Mouse (Mus musculus): ENCODE results near the gene Ulk4. TPM values are rescaled to one million over a fixed set of nuclear protein-coding genes. Genes with fewer than 3 reads are reported as not detected.
A peak's percentile ranks its signal among the peaks of the same experiment; 100 is the strongest.

Ulk4 gene
- total RNA-seq, 2 experiments from 2014 or later = 9.2 to 9.9 TPM

- intact Hi-C loops (cut with DNase I) = loop anchor here (5.0 kb wide), 1 partner anchor 78 kb away; no protein-coding TSS in a partner anchor
- no peak overlapping the region for H3K4me3 ChIP-seq
These were observed 112.4 kb downstream of the Ulk4 start for GRCm38 (mm10) chr9:121164607-121165006.

GRCm38 (mm10) chr9:121162789-121163188 is 114.2 kb downstream of the Ulk4 start:
- peak in 1 of 2 experiments; percentile 24 for DNase-seq (ENCODE audit: extremely low spot score in 1 of 2, low spot score in 2 of 2)
- Histone ChIP-seq H3K27ac (no peak overlapping the region), H3K4me3 (no peak overlapping the region)
- intact Hi-C loops (cut with DNase I) = loop anchor here (5.0 kb wide), 1 partner anchor 80 kb away; no protein-coding TSS in a partner anchor
- TF ChIP-seq CTCF (IDR thresholded peaks at IDR 0.05) = peak; percentile 75

More at GRCm38 (mm10) chr9:121164607-121165006, 112.4 kb downstream of the Ulk4 start:
- no peak for DNase-seq (ENCODE audit: extremely low spot score in 1 of 2, low spot score in 2 of 2)
- TF ChIP-seq CTCF (IDR thresholded peaks at IDR 0.05) = no peak
- no peak overlapping the region for H3K27ac ChIP-seq

- Histone ChIP-seq H3K4me3 (no peak overlapping the region), H3K27ac (no peak overlapping the region)
- intact Hi-C loops (cut with DNase I) = loop anchor here (5.0 kb wide), 1 partner anchor 80 kb away; no protein-coding TSS in a partner anchor
- TF ChIP-seq CTCF (IDR thresholded peaks at IDR 0.05) = no peak
- DNase-seq (ENCODE audit: extremely low spot score in 1 of 2, low spot score in 2 of 2) = no peak
These were observed 115.0 kb downstream of the Ulk4 start for GRCm38 (mm10) chr9:121161818-121162565.

- TF ChIP-seq CTCF (IDR thresholded peaks at IDR 0.05) = no peak
- intact Hi-C loops (cut with DNase I) = no loop called here
- Histone ChIP-seq H3K27ac (no peak overlapping the region), H3K4me3 (no peak overlapping the region)
- DNase-seq (ENCODE audit: extremely low spot score in 1 of 2, low spot score in 2 of 2) = no peak
These were observed 120.7 kb downstream of the Ulk4 start for GRCm38 (mm10) chr9:121156253-121156831.

GRCm38 (mm10) chr9:121153276-121153675 is 123.7 kb downstream of the Ulk4 start:
- H3K4me3 ChIP-seq = no peak overlapping the region
- no peak overlapping the region for H3K27ac ChIP-seq
- intact Hi-C loops (cut with DNase I) = no loop called here
- no peak for TF ChIP-seq CTCF (IDR thresholded peaks at IDR 0.05)
- no peak for DNase-seq (ENCODE audit: extremely low spot score in 1 of 2, low spot score in 2 of 2)

- intact Hi-C loops (cut with DNase I) = no loop called here
- Histone ChIP-seq H3K27ac (no peak overlapping the region), H3K4me3 (no peak overlapping the region)
- TF ChIP-seq CTCF (IDR thresholded peaks at IDR 0.05) = no peak
- DNase-seq (ENCODE audit: extremely low spot score in 1 of 2, low spot score in 2 of 2) = no peak
These were observed 128.4 kb downstream of the Ulk4 start for GRCm38 (mm10) chr9:121148602-121149001.

GRCm38 (mm10) chr9:121143208-121143607 is 133.8 kb downstream of the Ulk4 start:
- no peak overlapping the region for H3K4me3 ChIP-seq
- DNase-seq (ENCODE audit: extremely low spot score in 1 of 2, low spot score in 2 of 2) = no peak
- intact Hi-C loops (cut with DNase I) = no loop called here
- no peak overlapping the region for H3K27ac ChIP-seq
- TF ChIP-seq CTCF (IDR thresholded peaks at IDR 0.05) = no peak

GRCm38 (mm10) chr9:121132549-121132948 is 144.4 kb downstream of the Ulk4 start:
- intact Hi-C loops (cut with DNase I) = no loop called here
- TF ChIP-seq CTCF (IDR thresholded peaks at IDR 0.05) = no peak

GRCm38 (mm10) chr9:121129533-121129932 is 147.5 kb downstream of the Ulk4 start:
- intact Hi-C loops (cut with DNase I) = no loop called here
- H3K27ac ChIP-seq = no peak overlapping the region
- H3K4me3 ChIP-seq = no peak overlapping the region
- DNase-seq (ENCODE audit: extremely low spot score in 1 of 2, low spot score in 2 of 2) = no peak
- no peak for TF ChIP-seq CTCF (IDR thresholded peaks at IDR 0.05)

More at GRCm38 (mm10) chr9:121132549-121132948, 144.4 kb downstream of the Ulk4 start:
- DNase-seq (ENCODE audit: extremely low spot score in 1 of 2, low spot score in 2 of 2) = no peak
- Histone ChIP-seq H3K27ac (no peak overlapping the region), H3K4me3 (no peak overlapping the region)

GRCm38 (mm10) chr9:121128934-121129333 is 148.1 kb downstream of the Ulk4 start:
- Histone ChIP-seq H3K4me3 (no peak overlapping the region), H3K27ac (no peak overlapping the region)
- no peak for TF ChIP-seq CTCF (IDR thresholded peaks at IDR 0.05)
- no peak for DNase-seq (ENCODE audit: extremely low spot score in 1 of 2, low spot score in 2 of 2)
- intact Hi-C loops (cut with DNase I) = no loop called here

- H3K27ac ChIP-seq = no peak overlapping the region
- no peak overlapping the region for H3K4me3 ChIP-seq
- TF ChIP-seq CTCF (IDR thresholded peaks at IDR 0.05) = no peak
- DNase-seq (ENCODE audit: extremely low spot score in 1 of 2, low spot score in 2 of 2) = no peak
- intact Hi-C loops (cut with DNase I) = no loop called here
These were observed 150.0 kb downstream of the Ulk4 start for GRCm38 (mm10) chr9:121127025-121127424.

- intact Hi-C loops (cut with DNase I) = no loop called here
- no peak overlapping the region for H3K27ac ChIP-seq
- H3K4me3 ChIP-seq = no peak overlapping the region
- TF ChIP-seq CTCF (IDR thresholded peaks at IDR 0.05) = no peak
- no peak for DNase-seq (ENCODE audit: extremely low spot score in 1 of 2, low spot score in 2 of 2)
These were observed 152.3 kb downstream of the Ulk4 start for GRCm38 (mm10) chr9:121124705-121125104.
